Mouse (Mus musculus) kidney, embryonic 16.5 days (tissue): ENCODE measurements at regions not wholly inside any gene's neighbourhood (a gene's known extent, or its start where the extent isn't known, plus 50 kb on each side); places are given as distances from the start of the nearest gene placed in this dataset.

Experiments
- ATAC-seq: fragments of 200-750 bp; cut with Nextera tagmentation; 2 replicates; pipeline ENCODE4 v1.8.0; 2017; ENCODE audit warnings: moderate TSS enrichment; ENCODE audit not compliant: low FRiP score, low TSS enrichment
- H3K27ac ChIP-seq: fragments of 300-500 bp; sonication (generic); 2 replicates; pipeline ENCODE4 v1.5.1; 2014; ENCODE audit warnings: low read length
- H3K27me3 ChIP-seq: fragments of 300-500 bp; sonication (generic); 2 replicates; pipeline ENCODE4 v1.6.1; 2014; ENCODE audit warnings: low read length, control low read depth, mixed read lengths; ENCODE audit not compliant: insufficient read depth
- H3K36me3 ChIP-seq: fragments of 300-500 bp; sonication (generic); 2 replicates; pipeline ENCODE4 v1.6.1; 2014; ENCODE audit warnings: low read length, control low read depth, mixed read lengths; ENCODE audit not compliant: insufficient read depth
- H3K4me1 ChIP-seq: fragments of 300-500 bp; sonication (generic); 2 replicates; pipeline ENCODE4 v1.6.1; 2014; ENCODE audit warnings: low read length, control low read depth, mixed read lengths; ENCODE audit not compliant: insufficient read depth
- H3K4me2 ChIP-seq: fragments of 300-500 bp; sonication (generic); replicated peaks from 2 replicates; pipeline ENCODE4 v1.6.1; 2014; ENCODE audit warnings: low read depth, low read length
- H3K4me3 ChIP-seq: fragments of 300-500 bp; sonication (generic); 2 replicates; pipeline ENCODE4 v1.5.1; 2014; ENCODE audit warnings: mild to moderate bottlenecking, low read length
- H3K9ac ChIP-seq: fragments of 300-500 bp; sonication (generic); replicated peaks from 2 replicates; pipeline ENCODE4 v1.6.1; 2014; ENCODE audit warnings: low read length
- H3K9me3 ChIP-seq: fragments of 300-500 bp; sonication (generic); 2 replicates; pipeline ENCODE4 v1.6.1; 2016; ENCODE audit warnings: low read length, control low read depth
- WGBS: fragments of 180-500 bp; shearing (Covaris S2); extraction: QIAGEN DNeasy Blood & Tissue Kit; methylation state at CpG from one replicate; pipeline ENCODE4 v1.1.7; 2014; 5-methylcytosine and 5-hydroxymethylcytosine counted together

- Histone ChIP-seq H3K36me3 (no peaks in the 10 kb centered on the region), H3K4me3 (no peak overlapping the region), H3K27ac (no peak overlapping the region), H3K9ac (no peak overlapping the region), H3K27me3 (no peaks in the 10 kb centered on the region), H3K9me3 (no peaks in the 10 kb centered on the region), H3K4me2 (no peak overlapping the region), H3K4me1 (peaks cover 27% of the 10 kb centered on the region)
- WGBS = 60% methylated on average over 12 of the region's 12 CpGs
- ATAC-seq = no peak
These were observed 221.2 kb downstream of the Prex1 start for GRCm38 (mm10) chr2:166492421-166492820.

DNA sequence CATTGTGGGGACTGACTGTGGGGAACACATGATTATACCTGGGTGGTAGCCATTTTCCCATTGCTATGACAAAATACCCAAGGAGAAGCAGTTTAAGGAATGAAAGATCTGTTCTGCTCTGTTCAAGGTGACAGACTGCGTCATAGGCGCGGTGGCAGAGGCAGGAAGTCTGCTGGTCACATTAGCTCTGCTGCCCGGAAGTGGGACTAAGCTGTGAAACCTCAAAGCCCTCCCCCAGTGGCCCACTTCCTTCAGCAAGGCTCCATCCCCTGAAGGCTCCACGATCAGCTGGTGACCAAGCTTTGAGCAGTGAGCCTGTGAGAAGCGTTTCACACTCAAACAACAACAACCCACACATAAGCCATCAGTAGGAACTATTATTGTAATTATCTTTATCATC, 221.8 kb downstream of the Prex1 start:
- WGBS = 70% methylated on average over 6 of the region's 6 CpGs
- H3K4me3 ChIP-seq = no peak overlapping the region
- H3K9ac ChIP-seq = no peak overlapping the region
- no peak overlapping the region for H3K4me2 ChIP-seq
- ATAC-seq = no peak
- H3K4me1 ChIP-seq = peaks cover 27% of the 10 kb centered on the region
- no peak overlapping the region for H3K27ac ChIP-seq
- H3K27me3 ChIP-seq = no peaks in the 10 kb centered on the region
- H3K36me3 ChIP-seq = no peaks in the 10 kb centered on the region
- H3K9me3 ChIP-seq = no peaks in the 10 kb centered on the region

GRCm38 (mm10) chr2:166489041-166489872, 224.4 kb downstream of the Prex1 start:
- no peak overlapping the region for H3K9ac ChIP-seq
- H3K27ac ChIP-seq = no peak overlapping the region; the same call in 1 of the 2 replicates
- WGBS = 41% methylated on average over 15 of the region's 15 CpGs
- no peaks in the 10 kb centered on the region for H3K9me3 ChIP-seq
- H3K4me2 ChIP-seq = no peak overlapping the region
- no peaks in the 10 kb centered on the region for H3K27me3 ChIP-seq
- no peaks in the 10 kb centered on the region for H3K36me3 ChIP-seq
- no peak overlapping the region for H3K4me3 ChIP-seq
- peaks cover 47% of the 10 kb centered on the region for H3K4me1 ChIP-seq
- ATAC-seq = peak; percentile 50; the same call in 1 of the 2 replicates

- no peaks in the 10 kb centered on the region for H3K27me3 ChIP-seq
- H3K9me3 ChIP-seq = no peaks in the 10 kb centered on the region
- H3K9ac ChIP-seq = no peak overlapping the region
- no peak overlapping the region for H3K27ac ChIP-seq
- no peaks in the 10 kb centered on the region for H3K36me3 ChIP-seq
- H3K4me3 ChIP-seq = no peak overlapping the region
- WGBS = 83% methylated on average over 15 of the region's 15 CpGs
- peaks cover 43% of the 10 kb centered on the region for H3K4me1 ChIP-seq
- ATAC-seq = no peak
- no peak overlapping the region for H3K4me2 ChIP-seq
These were observed 225.9 kb downstream of the Prex1 start for GRCm38 (mm10) chr2:166487688-166488087.

DNA sequence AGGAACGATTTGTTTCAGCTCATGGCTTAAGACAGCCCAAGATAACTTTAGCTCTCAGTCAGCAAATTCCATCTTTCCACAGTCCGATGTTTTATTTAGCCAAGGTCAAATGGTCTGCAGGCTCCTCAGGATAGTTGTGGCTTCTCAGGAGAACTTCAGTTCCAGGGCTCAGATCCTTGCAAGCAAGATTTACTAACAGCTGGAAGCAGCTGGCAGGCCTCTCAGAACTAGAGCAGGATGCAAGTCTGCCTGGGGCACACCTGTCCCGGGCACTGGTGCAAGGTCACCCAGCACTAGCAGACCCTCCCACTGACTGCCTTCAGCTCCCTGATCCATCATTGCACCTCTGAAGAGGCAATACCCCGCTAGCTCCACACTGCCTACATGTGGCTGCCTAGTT, 227.8 kb downstream of the Prex1 start:
- no peak for ATAC-seq
- no peaks in the 10 kb centered on the region for H3K27me3 ChIP-seq
- H3K4me3 ChIP-seq = no peak overlapping the region
- no peak overlapping the region for H3K4me2 ChIP-seq
- H3K36me3 ChIP-seq = no peaks in the 10 kb centered on the region
- peak overlapping the region; percentile 35 for H3K27ac ChIP-seq
- no peaks in the 10 kb centered on the region for H3K9me3 ChIP-seq
- WGBS = 34% methylated on average over 4 of the region's 4 CpGs
- H3K4me1 ChIP-seq = peaks cover 39% of the 10 kb centered on the region
- no peak overlapping the region for H3K9ac ChIP-seq

GRCm38 (mm10) chr2:166485361-166485760, 228.3 kb downstream of the Prex1 start:
- WGBS = 51% methylated on average over 5 of the region's 6 CpGs
- no peaks in the 10 kb centered on the region for H3K36me3 ChIP-seq
- no peaks in the 10 kb centered on the region for H3K27me3 ChIP-seq
- H3K9ac ChIP-seq = no peak overlapping the region
- peak; percentile 50; the same call in 1 of the 2 replicates for ATAC-seq
- H3K9me3 ChIP-seq = no peaks in the 10 kb centered on the region
- H3K27ac ChIP-seq = peak overlapping the region; percentile 35
- no peak overlapping the region for H3K4me2 ChIP-seq
- peaks cover 39% of the 10 kb centered on the region for H3K4me1 ChIP-seq
- no peak overlapping the region for H3K4me3 ChIP-seq

DNA sequence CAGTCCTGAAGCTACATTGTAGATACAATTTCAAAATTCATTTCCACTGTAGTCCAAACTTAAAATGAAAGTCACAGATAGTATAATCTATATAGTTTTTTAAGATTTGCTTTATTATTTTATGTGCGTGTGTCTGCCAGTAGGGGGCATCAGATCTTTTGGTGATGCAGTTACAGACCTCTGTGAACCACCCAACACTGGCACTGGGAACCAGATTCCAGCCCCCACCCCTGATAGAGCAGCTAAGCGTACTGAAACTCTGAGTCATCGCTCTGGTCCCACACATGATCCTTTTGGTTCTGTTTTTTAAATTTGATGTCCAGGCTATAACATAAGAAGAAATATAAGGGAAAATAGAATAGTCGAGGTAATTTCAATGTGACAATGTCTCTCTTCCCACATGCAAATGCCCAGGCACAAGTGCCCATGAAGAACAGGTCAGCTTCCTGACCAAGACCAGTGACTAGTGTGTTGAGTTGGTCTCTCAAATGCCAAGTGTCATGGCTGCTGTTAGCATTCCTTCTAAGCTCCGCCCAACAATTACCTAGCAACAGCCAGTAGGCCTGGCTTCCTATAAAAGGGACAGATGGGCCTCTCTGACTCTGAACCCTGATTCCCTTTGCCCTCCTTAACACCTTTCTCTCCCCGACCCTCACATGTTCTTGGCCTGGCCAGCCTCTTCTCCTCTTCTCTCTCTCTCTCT, 229.9 kb downstream of the Prex1 start:
- H3K4me1 ChIP-seq = peaks cover 28% of the 10 kb centered on the region
- H3K4me3 ChIP-seq = no peak overlapping the region
- ATAC-seq = no peak
- 85% methylated on average over 6 of the region's 6 CpGs for WGBS
- H3K27me3 ChIP-seq = no peaks in the 10 kb centered on the region
- H3K36me3 ChIP-seq = no peaks in the 10 kb centered on the region
- H3K4me2 ChIP-seq = no peak overlapping the region
- no peak overlapping the region for H3K27ac ChIP-seq
- H3K9ac ChIP-seq = no peak overlapping the region
- H3K9me3 ChIP-seq = no peaks in the 10 kb centered on the region

- H3K4me1 ChIP-seq = peaks cover 24% of the 10 kb centered on the region
- whole genome bisulfite sequencing = 56% methylated on average over 14 of the region's 14 CpGs
- no peak overlapping the region for H3K4me2 ChIP-seq
- no peak for ATAC-seq
- H3K36me3 ChIP-seq = no peaks in the 10 kb centered on the region
- no peak overlapping the region for H3K27ac ChIP-seq
- no peak overlapping the region for H3K4me3 ChIP-seq
- H3K9ac ChIP-seq = no peak overlapping the region
- no peaks in the 10 kb centered on the region for H3K9me3 ChIP-seq
- no peaks in the 10 kb centered on the region for H3K27me3 ChIP-seq
These were observed 230.7 kb downstream of the Prex1 start for GRCm38 (mm10) chr2:166482720-166483616.

- no peaks in the 10 kb centered on the region for H3K9me3 ChIP-seq
- H3K27ac ChIP-seq = no peak overlapping the region
- peaks cover 24% of the 10 kb centered on the region for H3K4me1 ChIP-seq
- H3K36me3 ChIP-seq = no peaks in the 10 kb centered on the region
- H3K4me2 ChIP-seq = no peak overlapping the region
- no peak overlapping the region for H3K9ac ChIP-seq
- ATAC-seq = no peak
- no peak overlapping the region for H3K4me3 ChIP-seq
- 86% methylated on average over 7 of the region's 7 CpGs for WGBS
- no peaks in the 10 kb centered on the region for H3K27me3 ChIP-seq
These were observed 231.9 kb downstream of the Prex1 start for GRCm38 (mm10) chr2:166481774-166482173.
